Mouse (Mus musculus): ENCODE results near the gene Ppie. TPM values are rescaled to one million over a fixed set of nuclear protein-coding genes. Genes with fewer than 3 reads are reported as not detected.
"Not testable (repeated sequence)": the region's sequence is repeated elsewhere in the genome, so short reads cannot be mapped to it uniquely, and the experiment has no call there.

Ppie gene
- polyA plus RNA-seq, 1 experiment, result 18.2 TPM

DNA sequence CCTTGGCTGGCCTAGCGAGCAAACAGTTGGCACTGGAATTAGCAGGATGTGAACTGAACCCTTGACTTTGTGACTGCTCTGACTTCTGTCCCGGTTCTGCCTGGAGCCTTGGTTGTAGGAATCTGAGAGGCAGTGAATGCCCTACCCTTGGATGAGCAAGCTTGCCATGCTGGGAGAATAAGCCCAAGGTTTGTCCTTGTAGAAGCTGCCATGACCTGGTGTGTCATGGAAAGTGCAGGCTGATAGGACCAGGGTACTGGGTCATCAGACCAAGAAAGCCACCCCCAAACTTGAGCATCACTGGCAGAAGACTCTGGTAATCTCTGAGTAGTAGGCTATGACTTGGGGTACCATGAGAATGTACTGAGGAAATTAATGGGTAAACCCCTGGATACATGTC, 18.5 kb downstream of the Ppie start:
- Histone ChIP-seq H3K27ac (ENCODE audit: insufficient read depth, low read length) (no peak overlapping the region), H3K4me1 (ENCODE audit: control insufficient read depth, insufficient read depth, low read length) (no peaks in the 10 kb centered on the region), H3K4me3 (ENCODE audit: insufficient read depth, low read length) (no peak overlapping the region)
- TF ChIP-seq POLR2A (IDR thresholded peaks at IDR 0.05; ENCODE audit: extremely low read depth, insufficient read depth, low read length) (no peak), CTCF (IDR thresholded peaks at IDR 0.05; ENCODE audit: extremely low read depth, insufficient read depth, low read length) (no peak)

DNA sequence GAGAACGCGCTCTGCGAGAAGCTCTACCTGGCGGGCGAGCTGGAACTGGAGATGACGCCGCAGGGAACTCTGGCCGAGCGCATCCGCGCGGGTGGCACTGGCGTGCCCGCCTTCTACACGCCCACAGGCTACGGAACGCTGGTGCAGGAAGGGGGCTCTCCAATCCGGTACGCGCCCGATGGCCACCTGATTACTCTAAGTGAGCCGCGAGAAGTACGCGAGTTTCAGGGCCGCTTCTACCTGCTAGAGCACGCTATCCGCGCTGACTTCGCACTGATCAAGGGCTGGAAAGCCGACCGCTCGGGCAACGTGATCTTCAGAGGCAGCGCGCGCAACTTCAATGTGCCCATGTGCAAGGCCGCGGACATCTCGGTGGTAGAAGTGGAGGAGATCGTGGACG, 23.1 kb downstream of the Ppie start:
- H3K4me3 ChIP-seq (ENCODE audit: insufficient read depth, low read length), result peak overlapping the region; percentile 38; the same call in 1 of the 2 replicates
- not testable (repeated sequence) for H3K4me1 ChIP-seq (ENCODE audit: control insufficient read depth, insufficient read depth, low read length); H3K27ac ChIP-seq (ENCODE audit: insufficient read depth, low read length)

DNA sequence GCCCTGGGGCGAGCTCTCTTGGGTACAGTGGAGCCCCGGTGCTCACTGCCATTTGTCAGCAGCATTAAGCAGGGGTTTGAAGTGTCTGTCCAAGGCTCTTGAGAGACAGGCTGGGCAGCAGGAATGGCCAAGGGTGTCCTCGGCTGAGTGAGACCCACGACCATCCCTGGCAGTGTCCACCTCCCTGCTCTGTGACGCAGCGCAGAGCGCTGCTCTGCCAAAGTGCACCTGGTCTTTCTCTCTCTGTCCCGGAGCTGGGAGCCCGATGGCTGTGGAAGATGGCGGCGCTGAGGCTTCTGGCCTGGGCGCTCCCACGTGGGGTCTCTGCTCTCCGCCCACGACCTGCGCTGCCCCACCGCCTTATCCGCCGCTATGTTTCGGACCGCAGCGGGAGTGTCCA, 23.7 kb downstream of the Ppie start, which contains the start of gene Oxct2b:
Oxct2b (plus strand) TSS at position 256 of the 400 bp plus-strand sequence.
- no peaks in the 10 kb centered on the region for H3K4me1 ChIP-seq (ENCODE audit: control insufficient read depth, insufficient read depth, low read length)
- TF ChIP-seq CTCF (IDR thresholded peaks at IDR 0.05; ENCODE audit: extremely low read depth, insufficient read depth, low read length) (no peak), POLR2A (IDR thresholded peaks at IDR 0.05; ENCODE audit: extremely low read depth, insufficient read depth, low read length) (no peak)
- H3K27ac ChIP-seq (ENCODE audit: insufficient read depth, low read length), result no peak within 1 kb of the TSS
- H3K4me3 ChIP-seq (ENCODE audit: insufficient read depth, low read length), result peak within 1 kb of the TSS; percentile 38

DNA sequence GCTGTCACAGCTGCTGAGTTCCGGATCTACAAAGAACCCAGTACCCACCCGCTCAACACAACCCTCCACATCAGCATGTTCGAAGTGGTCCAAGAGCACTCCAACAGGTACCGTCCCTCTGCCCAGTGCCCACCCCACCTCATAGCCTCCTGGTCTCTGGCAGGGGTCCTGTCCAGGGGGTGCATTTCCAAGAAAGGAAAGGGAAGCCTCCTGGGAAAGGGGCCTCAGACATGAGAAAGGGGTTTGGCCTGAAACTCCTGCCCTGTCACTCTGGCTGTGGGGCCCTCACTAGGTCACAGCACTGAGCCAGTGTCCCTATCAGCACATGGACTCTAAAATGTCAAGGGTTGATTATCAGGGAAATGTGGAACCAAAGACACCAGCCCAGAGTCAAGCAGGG, 25.1 kb downstream of the Ppie start:
- H3K4me3 ChIP-seq (ENCODE audit: insufficient read depth, low read length); H3K27ac ChIP-seq (ENCODE audit: insufficient read depth, low read length); H3K4me1 ChIP-seq (ENCODE audit: control insufficient read depth, insufficient read depth, low read length): not testable (repeated sequence)

DNA sequence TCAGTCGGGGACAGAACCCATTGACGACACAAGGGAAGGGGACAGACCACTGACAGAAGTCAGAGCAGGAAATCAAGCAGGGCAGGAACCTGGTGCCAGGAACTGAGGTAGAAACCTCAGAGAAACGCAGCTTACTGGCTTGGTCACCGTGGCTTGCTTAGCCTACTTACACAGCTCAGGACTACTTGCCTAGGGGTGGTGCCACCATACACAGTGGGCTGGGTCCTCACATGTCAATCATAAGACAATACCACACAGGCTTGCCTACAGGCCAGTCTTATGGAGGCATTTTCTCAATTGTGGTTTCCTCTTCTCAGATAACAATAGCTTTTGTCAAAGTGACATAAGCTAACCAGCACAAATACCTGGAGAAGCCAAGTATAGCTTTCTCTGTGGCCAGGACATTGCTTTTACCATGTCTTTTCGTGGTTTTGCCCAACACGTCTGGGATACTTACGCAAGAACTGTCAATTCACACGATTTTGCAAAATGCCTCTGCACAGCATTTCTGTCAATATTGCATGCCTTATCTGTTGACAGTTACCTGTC, 27.5 kb downstream of the Ppie start:
- TF ChIP-seq CTCF (IDR thresholded peaks at IDR 0.05; ENCODE audit: extremely low read depth, insufficient read depth, low read length) (no peak), POLR2A (IDR thresholded peaks at IDR 0.05; ENCODE audit: extremely low read depth, insufficient read depth, low read length) (no peak)
- Histone ChIP-seq H3K4me3 (ENCODE audit: insufficient read depth, low read length) (no peak overlapping the region), H3K27ac (ENCODE audit: insufficient read depth, low read length) (no peak overlapping the region), H3K4me1 (ENCODE audit: control insufficient read depth, insufficient read depth, low read length) (no peaks in the 10 kb centered on the region)

DNA sequence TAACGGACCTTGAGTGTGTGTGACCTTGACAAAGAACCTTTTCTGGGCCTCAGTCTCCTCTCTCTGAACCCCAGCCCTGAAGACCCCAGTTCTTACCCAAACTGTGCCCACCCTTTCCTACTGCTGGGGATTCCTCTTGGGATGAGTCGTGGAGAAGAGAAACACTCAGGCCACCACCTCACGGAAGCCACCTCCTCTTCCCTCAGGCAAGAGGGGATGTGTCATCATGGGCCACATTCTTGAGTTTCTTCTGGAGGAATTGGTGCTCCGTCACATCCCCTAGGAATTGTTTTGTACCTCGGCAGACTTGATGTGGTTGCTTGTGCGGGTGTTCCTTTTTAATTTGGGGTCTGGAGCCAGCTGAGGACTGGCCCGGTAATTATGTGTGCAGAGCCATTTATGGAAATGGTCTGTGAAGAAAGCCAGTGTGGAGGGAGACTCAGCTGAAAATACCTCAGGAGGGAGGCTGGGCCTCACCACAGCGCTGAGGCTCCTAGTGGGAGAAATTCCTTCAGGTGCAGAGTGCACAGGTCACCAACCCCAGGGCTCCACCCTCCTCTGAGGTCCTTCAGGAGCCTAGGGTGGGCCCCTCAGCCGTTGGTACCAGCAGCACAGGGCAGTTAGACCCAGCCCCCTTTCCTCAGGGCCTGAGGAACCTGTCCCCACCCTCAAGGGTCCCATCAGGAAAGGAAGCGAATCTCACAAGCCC, 28.3 kb downstream of the Ppie start:
- not testable (repeated sequence) for H3K27ac ChIP-seq (ENCODE audit: insufficient read depth, low read length); H3K4me3 ChIP-seq (ENCODE audit: insufficient read depth, low read length); H3K4me1 ChIP-seq (ENCODE audit: control insufficient read depth, insufficient read depth, low read length)

DNA sequence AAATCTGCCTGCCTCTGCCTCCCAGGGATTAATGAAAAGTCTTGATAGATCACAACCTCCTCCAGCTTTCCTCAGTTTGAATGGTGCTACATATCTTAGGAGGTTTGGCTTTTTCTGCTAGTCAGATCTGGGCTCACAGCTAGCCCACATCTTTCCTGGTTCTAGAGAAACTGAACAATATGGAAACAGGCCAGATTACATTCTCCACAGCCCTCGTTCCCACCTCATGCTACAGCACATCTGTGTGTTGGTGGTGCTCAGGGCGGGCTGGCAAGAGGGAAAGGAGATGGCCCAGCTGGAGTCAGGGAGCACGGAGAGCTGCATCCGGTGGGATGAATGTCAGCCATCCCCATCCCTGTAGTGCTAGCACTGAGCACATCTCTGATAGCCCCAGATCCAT, 29.0 kb downstream of the Ppie start:
- no peak overlapping the region for H3K27ac ChIP-seq (ENCODE audit: insufficient read depth, low read length)
- TF ChIP-seq POLR2A (IDR thresholded peaks at IDR 0.05; ENCODE audit: extremely low read depth, insufficient read depth, low read length) (no peak), CTCF (IDR thresholded peaks at IDR 0.05; ENCODE audit: extremely low read depth, insufficient read depth, low read length) (no peak)

DNA sequence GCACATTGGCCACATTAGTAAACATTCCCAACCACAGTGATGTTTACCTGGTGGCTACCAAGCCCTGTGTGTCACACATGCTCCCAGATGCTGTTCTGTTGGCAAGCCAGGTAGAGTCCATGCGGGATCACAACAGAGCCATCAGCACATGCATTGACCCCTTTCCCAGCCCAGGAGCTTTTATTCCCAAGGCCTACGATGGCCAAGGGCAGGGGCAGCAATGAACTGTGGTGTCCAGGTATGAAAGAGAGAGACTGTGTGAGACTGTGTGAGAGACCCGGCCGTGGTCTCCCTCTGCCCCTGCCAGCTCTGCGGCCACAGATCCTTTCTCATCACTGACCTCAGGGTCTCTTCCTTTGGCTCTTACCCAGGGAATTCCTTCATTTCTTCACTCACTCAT, 31.7 kb downstream of the Ppie start:
- H3K4me1 ChIP-seq (ENCODE audit: control insufficient read depth, insufficient read depth, low read length), result no peaks in the 10 kb centered on the region
- TF ChIP-seq CTCF (IDR thresholded peaks at IDR 0.05; ENCODE audit: extremely low read depth, insufficient read depth, low read length), result no peak
- no peak for TF ChIP-seq POLR2A (IDR thresholded peaks at IDR 0.05; ENCODE audit: extremely low read depth, insufficient read depth, low read length)
- no peak overlapping the region for H3K4me3 ChIP-seq (ENCODE audit: insufficient read depth, low read length)
- no peak overlapping the region for H3K27ac ChIP-seq (ENCODE audit: insufficient read depth, low read length)

More for the DNA sequence above, 29.0 kb downstream of the Ppie start:
- H3K4me1 ChIP-seq (ENCODE audit: control insufficient read depth, insufficient read depth, low read length), result no peaks in the 10 kb centered on the region
- H3K4me3 ChIP-seq (ENCODE audit: insufficient read depth, low read length), result no peak overlapping the region

DNA sequence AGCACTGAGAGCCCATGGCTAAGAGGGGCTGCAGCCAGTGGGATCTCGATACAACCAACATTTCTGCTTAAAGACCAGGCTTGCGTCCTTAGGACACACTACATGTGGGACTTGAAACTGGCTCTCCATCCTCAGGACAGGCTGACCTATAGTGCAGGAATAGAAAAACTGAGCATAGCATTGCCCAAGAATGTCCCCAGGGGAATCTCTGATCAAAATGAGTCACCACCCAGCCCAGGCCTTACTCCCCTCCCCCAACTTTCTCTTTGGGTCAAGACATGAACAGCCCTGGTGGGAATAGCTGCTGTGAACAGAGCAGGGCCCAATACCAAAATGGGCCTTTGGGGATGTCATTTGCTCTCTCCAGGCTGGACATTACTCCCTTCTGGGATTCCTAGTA, 32.9 kb downstream of the Ppie start:
- H3K4me1 ChIP-seq (ENCODE audit: control insufficient read depth, insufficient read depth, low read length), result no peaks in the 10 kb centered on the region
- H3K4me3 ChIP-seq (ENCODE audit: insufficient read depth, low read length), result no peak overlapping the region
- no peak overlapping the region for H3K27ac ChIP-seq (ENCODE audit: insufficient read depth, low read length)
- TF ChIP-seq CTCF (IDR thresholded peaks at IDR 0.05; ENCODE audit: extremely low read depth, insufficient read depth, low read length) (no peak), POLR2A (IDR thresholded peaks at IDR 0.05; ENCODE audit: extremely low read depth, insufficient read depth, low read length) (no peak)

DNA sequence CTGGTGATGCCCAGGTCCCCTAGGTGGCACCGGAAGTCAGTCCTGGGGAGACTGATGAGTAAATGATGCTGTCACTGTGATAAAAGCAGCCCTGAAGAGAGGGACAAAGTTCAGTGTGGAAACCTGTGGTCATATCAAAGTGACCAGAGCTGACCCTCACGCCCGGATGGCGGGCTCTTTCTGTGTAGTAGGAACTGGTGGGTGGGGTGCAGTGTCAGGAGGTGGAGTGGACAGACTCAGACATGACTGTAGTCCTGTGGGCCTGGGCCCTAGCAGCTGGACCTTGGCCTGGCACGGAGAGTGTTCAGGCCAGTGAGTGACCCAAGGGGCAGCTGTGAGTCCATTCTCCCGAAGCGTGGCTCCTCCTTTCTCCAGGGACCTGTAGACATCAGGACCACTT, 33.8 kb downstream of the Ppie start:
- H3K4me3 ChIP-seq (ENCODE audit: insufficient read depth, low read length); H3K27ac ChIP-seq (ENCODE audit: insufficient read depth, low read length): not testable (repeated sequence)

DNA sequence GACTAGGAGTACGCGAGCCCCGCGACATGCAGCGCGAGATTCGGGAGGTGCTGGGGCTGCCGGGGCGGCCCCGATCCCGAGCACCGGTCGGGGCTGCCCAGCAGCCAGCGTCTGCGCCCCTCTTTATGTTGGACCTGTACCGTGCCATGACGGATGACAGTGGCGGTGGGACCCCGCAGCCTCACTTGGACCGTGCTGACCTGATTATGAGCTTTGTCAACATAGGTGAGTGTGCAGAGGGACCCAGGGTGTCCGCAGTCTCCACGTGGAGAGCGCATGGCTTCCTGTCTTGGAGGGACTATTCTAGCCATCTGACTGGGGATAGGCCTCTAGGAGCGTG, 34.3 kb downstream of the Ppie start:
- Histone ChIP-seq H3K4me3 (ENCODE audit: insufficient read depth, low read length) (no peak overlapping the region), H3K4me1 (ENCODE audit: control insufficient read depth, insufficient read depth, low read length) (no peaks in the 10 kb centered on the region), H3K27ac (ENCODE audit: insufficient read depth, low read length) (no peak overlapping the region)
- TF ChIP-seq POLR2A (IDR thresholded peaks at IDR 0.05; ENCODE audit: extremely low read depth, insufficient read depth, low read length) (no peak), CTCF (IDR thresholded peaks at IDR 0.05; ENCODE audit: extremely low read depth, insufficient read depth, low read length) (no peak)

More for the DNA sequence above, 33.8 kb downstream of the Ppie start:
- not testable (repeated sequence) for H3K4me1 ChIP-seq (ENCODE audit: control insufficient read depth, insufficient read depth, low read length)

Measured in cortical plate, adult 2 months (tissue).